Mouse (Mus musculus) cerebellum, adult 2 months (tissue): ENCODE data around the gene Ptpn4. TPM values are rescaled to one million over a fixed set of nuclear protein-coding genes. Genes with fewer than 3 reads are reported as not detected.
A peak's percentile ranks its signal among the peaks of the same experiment; 100 is the strongest.

ENCODE experiments used
- DNase-seq, 2 experiments: peaks; one replicate each; pipeline ENCODE4 v3.0.0; 2021
- H3K27ac ChIP-seq: fragments of 200-500 bp; 2 replicates; pipeline ENCODE4 v1.5.1; 2012; ENCODE audit warnings: low read length, control low read depth, inconsistent platforms; ENCODE audit not compliant: insufficient read depth
- H3K27me3 ChIP-seq: fragments of 200-500 bp; 2 replicates; pipeline ENCODE4 v1.6.1; 2012; ENCODE audit warnings: inconsistent platforms, mild to moderate bottlenecking, low read length, moderate library complexity; ENCODE audit not compliant: control insufficient read depth, insufficient read depth
- H3K4me1 ChIP-seq: fragments of 200-500 bp; 2 replicates; pipeline ENCODE4 v1.6.1; 2011; ENCODE audit warnings: low read length; ENCODE audit not compliant: control insufficient read depth, insufficient read depth
- H3K4me3 ChIP-seq: fragments of 200-500 bp; replicated peaks from 2 replicates; pipeline ENCODE3; 2011; ENCODE audit warnings: mild to moderate bottlenecking, low read depth, low read length, control low read depth; ENCODE audit not compliant: insufficient read depth
- CTCF ChIP-seq: fragments of 200-500 bp; IDR thresholded peaks from 2 replicates; pipeline ENCODE4 v1.5.1; 2011; ENCODE audit warnings: low read depth, mild to moderate bottlenecking, control low read depth, low read length, moderate library complexity, borderline replicate concordance; ENCODE audit not compliant: insufficient read depth
- POLR2A ChIP-seq: fragments of 200-500 bp; IDR thresholded peaks from 2 replicates; pipeline ENCODE4 v1.6.1; 2011; ENCODE audit warnings: low read length, control low read depth, borderline replicate concordance; ENCODE audit not compliant: insufficient read depth
- WGBS: fragments of 180-500 bp; shearing (Covaris S2); methylation state at CpG from one replicate; pipeline ENCODE4 v1.1.7; 2018; 5-methylcytosine and 5-hydroxymethylcytosine counted together
- polyA plus RNA-seq: library from polyadenylated mRNA; depleted of rRNA; stranded (reverse); fragments of >200 nt; gene quantifications from 2 replicates; pipeline ENCODE4 v1.2.3, GENCODE M21; 2012

Gene Ptpn4
- polyA plus RNA-seq, 1 experiment, result 25.6 TPM

- no peak overlapping the region for H3K27ac ChIP-seq
- no peaks in the 10 kb centered on the region for H3K4me1 ChIP-seq
- no peaks in the 10 kb centered on the region for H3K27me3 ChIP-seq
- WGBS, result 39% methylated on average over 7 of the region's 7 CpGs
- H3K4me3 ChIP-seq, result no peak overlapping the region
- TF ChIP-seq CTCF, result no peak
- TF ChIP-seq POLR2A, result no peak
- DNase-seq, result no peak
Measured at GRCm38 (mm10) chr1:119863507-119864296, 26.3 kb upstream of the Ptpn4 start.

- DNase-seq, result no peak
- TF ChIP-seq POLR2A (no peak), CTCF (no peak)
- Histone ChIP-seq H3K27me3 (no peaks in the 10 kb centered on the region), H3K4me1 (no peaks in the 10 kb centered on the region), H3K4me3 (no peak overlapping the region), H3K27ac (no peak overlapping the region)
- 87% methylated on average over 5 of the region's 5 CpGs for WGBS
Measured at GRCm38 (mm10) chr1:119859566-119859965, 22.2 kb upstream of the Ptpn4 start.

- H3K4me3 ChIP-seq, result no peak overlapping the region
- no peaks in the 10 kb centered on the region for H3K27me3 ChIP-seq
- 83% methylated on average over 5 of the region's 5 CpGs for WGBS
- no peaks in the 10 kb centered on the region for H3K4me1 ChIP-seq
- no peak overlapping the region for H3K27ac ChIP-seq
- DNase-seq, result no peak
- TF ChIP-seq CTCF (no peak), POLR2A (no peak)
Measured at GRCm38 (mm10) chr1:119852980-119853379, 15.6 kb upstream of the Ptpn4 start.

- no peak for TF ChIP-seq CTCF
- TF ChIP-seq POLR2A, result no peak
- no peaks in the 10 kb centered on the region for H3K27me3 ChIP-seq
- no peak overlapping the region for H3K4me3 ChIP-seq
- DNase-seq, result no peak
- H3K27ac ChIP-seq, result no peak overlapping the region
- WGBS, result 93% methylated on average over 4 of the region's 4 CpGs
- no peaks in the 10 kb centered on the region for H3K4me1 ChIP-seq
Measured at GRCm38 (mm10) chr1:119852339-119852738, 14.9 kb upstream of the Ptpn4 start.

- no peak for DNase-seq
- Histone ChIP-seq H3K4me1 (no peaks in the 10 kb centered on the region), H3K27me3 (no peaks in the 10 kb centered on the region), H3K27ac (no peak overlapping the region), H3K4me3 (no peak overlapping the region)
- TF ChIP-seq POLR2A (no peak), CTCF (no peak)
- 93% methylated on average over 12 of the region's 12 CpGs for WGBS
Measured at GRCm38 (mm10) chr1:119849146-119849935, 11.9 kb upstream of the Ptpn4 start.

GRCm38 (mm10) chr1:119845321-119845720 is 7.9 kb upstream of the Ptpn4 start:
- Histone ChIP-seq H3K27ac (no peak overlapping the region), H3K27me3 (no peaks in the 10 kb centered on the region), H3K4me1 (no peaks in the 10 kb centered on the region), H3K4me3 (no peak overlapping the region)
- DNase-seq, result no peak
- 46% methylated on average over 4 of the region's 4 CpGs for WGBS
- TF ChIP-seq POLR2A, result no peak
- no peak for TF ChIP-seq CTCF

GRCm38 (mm10) chr1:119843121-119843520 is 5.7 kb upstream of the Ptpn4 start:
- DNase-seq, result no peak
- Histone ChIP-seq H3K4me3 (no peak overlapping the region), H3K27ac (no peak overlapping the region), H3K4me1 (no peaks in the 10 kb centered on the region), H3K27me3 (no peaks in the 10 kb centered on the region)
- 52% methylated on average over 3 of the region's 3 CpGs for WGBS
- TF ChIP-seq CTCF, result no peak
- no peak for TF ChIP-seq POLR2A

- Histone ChIP-seq H3K27ac (no peak overlapping the region), H3K4me3 (no peak overlapping the region), H3K4me1 (no peaks in the 10 kb centered on the region), H3K27me3 (no peaks in the 10 kb centered on the region)
- DNase-seq, result peak in 1 of 2 experiments; percentile 21
- TF ChIP-seq POLR2A (no peak), CTCF (no peak)
- 52% methylated on average over 3 of the region's 3 CpGs for WGBS
Measured at GRCm38 (mm10) chr1:119838241-119838640, 828 bp upstream of the Ptpn4 start.
